Mouse (Mus musculus) skeletal muscle tissue, postnatal 0 days (tissue): ENCODE measurements around the gene Chrna1. TPM values are rescaled to one million over a fixed set of nuclear protein-coding genes. Genes with fewer than 3 reads are reported as not detected.

Experiments
- polyA plus RNA-seq: library from polyadenylated mRNA; unstranded; fragments of >200 nt; fragmentation: Nextera tagmentation; extraction: Ambion mirVana; gene quantifications from 2 replicates; pipeline ENCODE4 v1.2.1, GENCODE M21; 2015

Gene Chrna1
- 57.6 and 70.5 TPM in 2 replicates for polyA plus RNA-seq

DNA sequence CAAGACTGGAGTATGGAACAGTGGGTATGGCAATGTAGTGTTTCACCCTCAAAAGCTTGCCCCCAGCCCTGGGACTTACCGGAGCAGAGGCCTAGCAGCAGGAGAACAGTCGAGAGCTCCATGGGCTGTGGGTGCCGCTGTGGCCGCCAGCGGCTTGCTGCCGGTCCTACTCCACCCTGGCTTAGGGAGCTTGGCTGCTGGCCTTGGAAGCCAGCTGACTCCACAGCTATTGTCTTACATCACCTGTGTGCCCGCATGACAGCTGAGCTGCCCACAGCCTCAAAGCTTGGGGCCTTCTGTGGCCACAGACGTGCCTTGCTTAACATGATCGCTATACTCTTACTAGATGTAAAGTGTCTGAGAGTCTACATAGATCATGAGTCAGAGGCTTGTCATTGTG is at the start of gene Chrna1:
Gene Chrna1 (minus strand): TSS at position 173 of the 400 bp plus-strand sequence.

DNA sequence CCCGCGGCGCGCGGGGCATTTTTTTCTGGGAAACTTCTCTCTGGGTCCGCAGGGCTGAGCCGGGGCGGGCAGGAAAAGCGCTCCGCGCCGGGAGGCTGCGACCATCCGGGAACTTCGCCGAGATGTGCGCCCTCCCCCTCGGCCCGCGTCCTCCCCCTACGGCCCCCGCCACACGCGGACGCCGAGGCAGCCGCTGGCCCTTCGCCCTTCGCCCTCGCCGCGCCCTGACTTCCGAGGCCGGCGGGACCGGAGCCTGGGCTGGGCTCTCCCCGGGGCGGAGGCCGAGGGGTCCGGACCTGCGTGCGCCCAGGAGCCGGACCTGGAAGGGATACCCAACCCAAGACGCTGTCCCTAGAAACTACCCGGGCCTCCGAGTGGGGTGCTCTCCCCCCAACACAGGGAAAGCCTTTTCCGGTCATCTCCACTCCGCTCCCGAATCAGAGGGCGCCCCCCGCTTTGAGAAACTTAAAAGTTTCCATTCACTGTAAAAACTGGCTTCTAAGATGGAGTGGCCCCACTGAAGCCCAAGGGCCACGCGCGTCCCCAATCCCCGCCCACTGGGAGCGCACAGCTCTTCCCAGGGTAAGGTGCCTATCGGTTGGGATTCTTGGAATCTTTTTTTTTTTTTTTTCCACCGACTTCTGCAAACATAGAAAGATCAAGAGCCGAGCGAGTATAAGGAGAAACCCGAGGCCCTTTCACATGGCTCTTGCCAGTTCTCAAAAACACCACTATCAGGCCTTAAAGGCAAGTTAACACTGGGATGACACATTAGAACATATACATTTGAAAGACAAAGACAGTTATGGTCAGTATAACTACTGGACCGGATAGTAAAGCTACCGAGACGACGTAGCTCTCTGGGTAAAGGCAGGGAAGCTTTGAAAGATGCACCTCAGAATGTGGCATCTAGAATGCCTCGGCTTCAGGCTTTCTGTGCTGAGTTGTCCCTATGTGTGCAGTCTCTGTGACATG is 50.5 kb downstream of the Chrna1 start, which contains the start of gene Wipf1:
Gene Wipf1 (minus strand): TSS at position 379 of the 975 bp plus-strand sequence.

Other genes with a start within 250 kb of the Chrna1 start
- gene Gpr155, start 193.8 kb downstream of the Chrna1 start, polyA plus RNA-seq, result 8.0 and 8.3 TPM in 2 replicates
- 7.4 and 8.2 TPM in 2 replicates for gene Wipf1, start 50.6 kb downstream of the Chrna1 start, polyA plus RNA-seq
- gene Chn1, start 195.0 kb upstream of the Chrna1 start, polyA plus RNA-seq, result 12.1 and 13.8 TPM in 2 replicates